Mouse (Mus musculus): Measurements from ENCODE around the gene Dgat2l6.

Dgat2l6 gene

GRCm38 (mm10) chrX:100524471-100524870 is at the start of gene Dgat2l6:
Dgat2l6 (plus strand) TSS chrX:100524838.
- DNase-seq = no peak

- DNase-seq = no peak
Observed at GRCm38 (mm10) chrX:100475569-100476223, 48.9 kb upstream of the Dgat2l6 start.

- peak; percentile 61 for DNase-seq
Observed at GRCm38 (mm10) chrX:100480317-100480716, 44.3 kb upstream of the Dgat2l6 start.

- no peak for DNase-seq
Observed at GRCm38 (mm10) chrX:100493500-100494067, 31.1 kb upstream of the Dgat2l6 start.

GRCm38 (mm10) chrX:100494068-100494978 is 30.3 kb upstream of the Dgat2l6 start, which contains the start of gene Igbp1:
Igbp1 (plus strand) TSS chrX:100494291.
- peak; percentile 90 for DNase-seq

- DNase-seq = no peak
Observed at GRCm38 (mm10) chrX:100504175-100504851, 20.3 kb upstream of the Dgat2l6 start.

GRCm38 (mm10) chrX:100508164-100508563 is 16.5 kb upstream of the Dgat2l6 start:
- DNase-seq = no peak

GRCm38 (mm10) chrX:100509921-100510320 is 14.7 kb upstream of the Dgat2l6 start:
- no peak for DNase-seq

- DNase-seq = no peak
Observed at GRCm38 (mm10) chrX:100516683-100517082, 8.0 kb upstream of the Dgat2l6 start.

GRCm38 (mm10) chrX:100517626-100518025 is 7.0 kb upstream of the Dgat2l6 start:
- DNase-seq = no peak

GRCm38 (mm10) chrX:100518532-100518931 is 6.1 kb upstream of the Dgat2l6 start:
- no peak for DNase-seq

GRCm38 (mm10) chrX:100556026-100556425 is 31.4 kb downstream of the Dgat2l6 start:
- no peak for DNase-seq

- DNase-seq = no peak
Observed at GRCm38 (mm10) chrX:100565696-100566095, 41.1 kb downstream of the Dgat2l6 start.

- DNase-seq = no peak
Observed at GRCm38 (mm10) chrX:100571951-100572350, 47.3 kb downstream of the Dgat2l6 start, which contains the start of gene Awat1. Awat1 (plus strand) TSS chrX:100572251.

GRCm38 (mm10) chrX:100594791-100595190 is 70.2 kb downstream of the Dgat2l6 start, which contains the start of gene P2ry4:
P2ry4 (minus strand) TSS chrX:100594869.
- DNase-seq = no peak
